Mouse (Mus musculus) B cell, adult (primary cell): ENCODE data around the gene Slc7a1. TPM values are rescaled to one million over a fixed set of nuclear protein-coding genes. Genes with fewer than 3 reads are reported as not detected.

ENCODE experiments used
- total RNA-seq: library from RNA; stranded (reverse); gene quantifications from 4 replicates; pipeline ENCODE4 v1.2.4, GENCODE M21; 2023; ENCODE audit not compliant: inconsistent age

Slc7a1 gene
- 110 to 127 TPM (median 118 TPM) in 4 replicates for total RNA-seq

GRCm38 (mm10) chr5:148399660-148400443 lies at the start of gene Slc7a1:
Gene Slc7a1, minus strand, starts transcription at chr5:148399904.

Other genes with a start within 250 kb of the Slc7a1 start
- 150 to 182 TPM (median 163 TPM) in 4 replicates for gene Ubl3, start 152.9 kb upstream of the Slc7a1 start, total RNA-seq